Mouse (Mus musculus): ENCODE measurements around the gene Hs3st2.
"Not testable (repeated sequence)": the region's sequence is repeated elsewhere in the genome, so short reads cannot be mapped to it uniquely, and the experiment has no call there.

Hs3st2 gene

GRCm38 (mm10) chr7:121391225-121391983 lies at the start of gene Hs3st2:
Gene Hs3st2, plus strand, starts transcription at chr7:121391859.
- peak; percentile 8 to 58 for DNase-seq (ENCODE audit: low spot score in 2 of 2)

- no peak for DNase-seq (ENCODE audit: low spot score in 2 of 2)
Measured at GRCm38 (mm10) chr7:121348284-121348963, 43.2 kb upstream of the Hs3st2 start.

- no peak for DNase-seq (ENCODE audit: low spot score in 2 of 2)
Measured at GRCm38 (mm10) chr7:121351688-121352087, 40.0 kb upstream of the Hs3st2 start.

- not testable (repeated sequence) for DNase-seq (ENCODE audit: low spot score in 2 of 2)
Measured at GRCm38 (mm10) chr7:121361448-121361847, 30.2 kb upstream of the Hs3st2 start.

- no peak for DNase-seq (ENCODE audit: low spot score in 2 of 2)
Measured at GRCm38 (mm10) chr7:121365584-121365983, 26.1 kb upstream of the Hs3st2 start.

- no peak for DNase-seq (ENCODE audit: low spot score in 2 of 2)
Measured at GRCm38 (mm10) chr7:121367185-121367584, 24.5 kb upstream of the Hs3st2 start.

GRCm38 (mm10) chr7:121371990-121372389 lies 19.7 kb upstream of the Hs3st2 start:
- no peak for DNase-seq (ENCODE audit: low spot score in 2 of 2)

GRCm38 (mm10) chr7:121375456-121375855 lies 16.2 kb upstream of the Hs3st2 start:
- DNase-seq (ENCODE audit: low spot score in 2 of 2): no peak

- no peak for DNase-seq (ENCODE audit: low spot score in 2 of 2)
Measured at GRCm38 (mm10) chr7:121378942-121379341, 12.7 kb upstream of the Hs3st2 start.

GRCm38 (mm10) chr7:121391984-121392739 lies 503 bp downstream of the Hs3st2 start:
- no peak for DNase-seq (ENCODE audit: low spot score in 2 of 2)

- DNase-seq (ENCODE audit: low spot score in 2 of 2): no peak
Measured at GRCm38 (mm10) chr7:121392740-121392993, 1.0 kb downstream of the Hs3st2 start.

GRCm38 (mm10) chr7:121393884-121394283 lies 2.2 kb downstream of the Hs3st2 start:
- no peak for DNase-seq (ENCODE audit: low spot score in 2 of 2)

GRCm38 (mm10) chr7:121394875-121395274 lies 3.2 kb downstream of the Hs3st2 start:
- no peak for DNase-seq (ENCODE audit: low spot score in 2 of 2)

- DNase-seq (ENCODE audit: low spot score in 2 of 2): no peak
Measured at GRCm38 (mm10) chr7:121410716-121411506, 19.3 kb downstream of the Hs3st2 start.

GRCm38 (mm10) chr7:121411507-121411898 lies 19.8 kb downstream of the Hs3st2 start:
- no peak for DNase-seq (ENCODE audit: low spot score in 2 of 2)

GRCm38 (mm10) chr7:121436884-121437283 lies 45.2 kb downstream of the Hs3st2 start:
- DNase-seq (ENCODE audit: low spot score in 2 of 2): no peak

- DNase-seq (ENCODE audit: low spot score in 2 of 2): no peak
Measured at GRCm38 (mm10) chr7:121441186-121441585, 49.5 kb downstream of the Hs3st2 start.

- DNase-seq (ENCODE audit: low spot score in 2 of 2): no peak
Measured at GRCm38 (mm10) chr7:121444336-121444735, 52.7 kb downstream of the Hs3st2 start.

- DNase-seq (ENCODE audit: low spot score in 2 of 2): peak in 1 of 2 experiments; percentile 48
Measured at GRCm38 (mm10) chr7:121446281-121446680, 54.6 kb downstream of the Hs3st2 start.

- no peak for DNase-seq (ENCODE audit: low spot score in 2 of 2)
Measured at GRCm38 (mm10) chr7:121450951-121451843, 59.5 kb downstream of the Hs3st2 start.

- no peak for DNase-seq (ENCODE audit: low spot score in 2 of 2)
Measured at GRCm38 (mm10) chr7:121456716-121457115, 65.1 kb downstream of the Hs3st2 start.
